Mouse (Mus musculus) brain, adult 10 weeks (tissue): ENCODE data around the gene Opa1. TPM values are rescaled to one million over a fixed set of nuclear protein-coding genes. Genes with fewer than 3 reads are reported as not detected.

ENCODE experiments used
- polyA plus RNA-seq: library from polyadenylated mRNA; stranded (reverse); fragments of 350-450 nt; fragmentation: Illumina TruSeq; extraction: RNeasy Lipid Tissue Mini Kit (QIAGEN cat#74804); gene quantifications from one replicate; pipeline ENCODE4 v1.2.3, GENCODE M21; 2015; ENCODE audit warnings: low read depth, low replicate concordance

Gene Opa1
- 77.2 TPM for polyA plus RNA-seq

DNA sequence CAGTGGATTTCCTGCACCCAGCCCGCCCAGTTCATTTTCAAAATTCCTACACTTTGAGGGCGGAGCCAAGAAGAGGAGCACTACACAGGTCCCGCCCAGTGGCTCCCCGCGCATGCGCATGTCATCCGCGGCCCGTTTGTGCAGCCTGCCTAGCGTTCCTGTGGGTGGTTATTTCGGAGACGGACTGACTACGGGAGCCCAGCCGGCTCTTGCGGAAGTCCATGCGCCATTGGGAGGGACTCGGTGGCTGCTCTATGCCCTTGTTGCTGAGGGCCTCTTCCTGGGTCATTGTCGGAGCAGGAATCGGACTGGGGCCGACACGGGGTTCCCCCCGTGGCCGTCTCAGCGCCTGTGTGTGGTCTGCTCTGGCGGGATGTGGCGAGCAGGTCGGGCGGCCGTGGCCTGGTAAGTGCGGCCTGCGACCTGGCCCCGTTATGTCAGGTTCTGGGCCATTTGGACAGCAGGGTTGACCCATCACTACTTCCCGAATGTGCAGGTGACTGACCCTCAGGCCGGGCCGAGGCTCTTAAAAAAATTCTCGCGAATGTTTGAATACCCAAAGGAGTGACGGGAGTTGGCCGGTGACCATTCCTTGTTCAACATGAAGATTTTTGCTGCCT lies at the start of gene Opa1:
Gene Opa1 (plus strand): TSS at position 168 of the 620 bp plus-strand sequence.

DNA sequence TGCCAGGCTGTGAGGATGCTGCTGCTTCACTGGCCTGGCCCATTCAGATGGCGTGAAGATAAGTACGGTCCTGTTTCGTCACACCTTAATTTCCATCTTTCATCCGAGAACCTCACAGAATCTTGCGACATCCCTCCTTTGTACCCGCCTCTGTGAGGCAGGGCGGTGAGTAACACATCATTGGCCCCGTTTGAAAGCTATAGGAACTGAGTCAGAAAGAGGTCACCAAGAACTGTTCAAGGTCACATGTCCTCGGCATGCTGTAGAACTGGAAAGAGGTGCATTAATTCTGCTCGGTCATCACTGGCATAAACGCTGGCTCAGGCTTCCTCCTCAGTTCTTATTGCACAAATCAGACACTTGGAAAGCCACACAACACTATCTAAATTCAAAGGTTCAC lies 34.3 kb upstream of the Opa1 start, which contains the start of gene Atp13a4:
Gene Atp13a4 (minus strand): TSS at position 36 of the 400 bp plus-strand sequence.

Other genes with a start within 250 kb of the Opa1 start
- gene Atp13a5, start 200.6 kb upstream of the Opa1 start, polyA plus RNA-seq: 7.2 TPM
- gene Atp13a4, start 34.5 kb upstream of the Opa1 start, polyA plus RNA-seq: 13.1 TPM